Mouse (Mus musculus) kidney, adult 2 months (tissue): ENCODE results near the gene Kcnj11.

Experiments
- CTCF ChIP-seq: fragments of 200-500 bp; conservative IDR thresholded peaks from 2 replicates; pipeline ENCODE4 v1.5.1; 2011; ENCODE audit warnings: low read depth, mild to moderate bottlenecking, control low read depth, low read length, moderate library complexity, mixed read lengths; ENCODE audit not compliant: insufficient read depth, insufficient read length
- POLR2A ChIP-seq: fragments of 200-500 bp; IDR thresholded peaks from one replicate; pipeline ENCODE4 v1.6.1; 2011; ENCODE audit warnings: low read depth, low read length, control low read depth

DNA sequence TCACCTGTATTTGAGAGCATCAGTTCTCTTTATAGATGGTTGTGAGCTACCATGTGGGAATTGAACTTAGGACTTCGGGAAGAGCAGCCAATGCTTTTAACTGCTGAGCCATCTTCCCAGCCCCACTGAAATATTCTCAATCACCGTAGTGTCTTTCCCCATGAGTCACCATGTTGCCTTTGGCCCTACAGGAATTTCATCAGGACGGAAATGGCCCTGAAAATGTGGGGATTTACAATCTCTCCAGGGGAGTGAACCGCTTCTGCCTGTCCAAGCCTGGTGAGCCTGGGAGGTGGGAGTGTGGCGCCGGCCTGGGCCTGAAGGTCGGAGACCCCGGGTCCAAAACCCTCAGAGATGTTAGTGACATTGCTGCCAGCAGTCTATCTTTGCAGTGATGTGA lies 39.9 kb downstream of the Kcnj11 start:
- TF ChIP-seq CTCF (no peak), POLR2A (no peak)
